Mouse (Mus musculus) limb, embryonic 11.5 days (tissue): ENCODE measurements around the gene Lypd3. TPM values are rescaled to one million over a fixed set of nuclear protein-coding genes. Genes with fewer than 3 reads are reported as not detected.
A peak's percentile ranks its signal among the peaks of the same experiment; 100 is the strongest.

Source experiments
- ATAC-seq: fragments of 200-750 bp; cut with Nextera tagmentation; 2 replicates; pipeline ENCODE4 v1.8.0; 2017; ENCODE audit warnings: low read depth; ENCODE audit not compliant: insufficient number of reproducible peaks, low FRiP score, low TSS enrichment
- DNase-seq: peaks from one replicate; pipeline ENCODE4 v3.0.0-alpha.2; 2015; ENCODE audit warnings: low spot score
- H3K27ac ChIP-seq: fragments of 300-500 bp; sonication (generic); replicated peaks from 2 replicates; pipeline ENCODE4 v1.5.1; 2014; ENCODE audit warnings: low read depth, mild to moderate bottlenecking, low read length
- H3K27me3 ChIP-seq: fragments of 300-500 bp; sonication (generic); 2 replicates; pipeline ENCODE4 v1.6.1; 2014; ENCODE audit warnings: mild to moderate bottlenecking, low read length, mixed read lengths; ENCODE audit not compliant: control insufficient read depth, insufficient read depth
- H3K36me3 ChIP-seq: fragments of 300-500 bp; sonication (generic); 2 replicates; pipeline ENCODE4 v1.6.1; 2014; ENCODE audit warnings: mild to moderate bottlenecking, low read length, moderate library complexity, mixed read lengths; ENCODE audit not compliant: control insufficient read depth, insufficient read depth
- H3K4me1 ChIP-seq: fragments of 300-500 bp; sonication (generic); 2 replicates; pipeline ENCODE4 v1.6.1; 2014; ENCODE audit warnings: low read length, mixed read lengths; ENCODE audit not compliant: control insufficient read depth, insufficient read depth
- H3K4me2 ChIP-seq: fragments of 300-500 bp; sonication (generic); 2 replicates; pipeline ENCODE4 v1.6.1; 2014; ENCODE audit warnings: low read depth, mild to moderate bottlenecking, moderate library complexity; ENCODE audit not compliant: severe bottlenecking
- H3K4me3 ChIP-seq: fragments of 300-500 bp; sonication (generic); 2 replicates; pipeline ENCODE4 v1.5.1; 2014; ENCODE audit warnings: low read depth, low read length
- H3K9ac ChIP-seq: fragments of 300-500 bp; sonication (generic); 2 replicates; pipeline ENCODE4 v1.6.1; 2014; ENCODE audit warnings: mild to moderate bottlenecking, low read length
- H3K9me3 ChIP-seq: fragments of 300-500 bp; sonication (generic); 2 replicates; pipeline ENCODE4 v1.6.1; 2016; ENCODE audit warnings: low read length; ENCODE audit not compliant: control insufficient read depth
- WGBS: fragments of 180-500 bp; shearing (Covaris S2); extraction: QIAGEN DNeasy Blood & Tissue Kit; methylation state at CpG from one replicate; pipeline ENCODE4 v1.1.7; 2014; 5-methylcytosine and 5-hydroxymethylcytosine counted together
- polyA plus RNA-seq: library from polyadenylated mRNA; unstranded; fragments of >200 nt; fragmentation: Nextera tagmentation; extraction: Ambion mirVana; gene quantifications from 2 replicates; pipeline ENCODE4 v1.2.1, GENCODE M21; 2014

The Lypd3 gene
- polyA plus RNA-seq, 1 experiment from 2014 or later, result 2.8 TPM

GRCm38 (mm10) chr7:24594309-24594803 is 42.0 kb upstream of the Lypd3 start:
- Histone ChIP-seq H3K4me2 (peak overlapping the region; percentile 76), H3K4me3 (peak overlapping the region; percentile 56), H3K27me3 (no peaks in the 10 kb centered on the region; the same call in 1 of the 2 replicates), H3K9me3 (no peaks in the 10 kb centered on the region; the same call in 1 of the 2 replicates), H3K36me3 (no peaks in the 10 kb centered on the region), H3K9ac (peak overlapping the region; percentile 65), H3K27ac (no peak overlapping the region), H3K4me1 (peaks cover 7% of the 10 kb centered on the region; the same call in 1 of the 2 replicates)
- ATAC-seq (0 out of 2 replicates have a peak, but pooled peaks have one; percentile 25), DNase-seq (no peak)
- 0% methylated on average over 13 of the region's 13 CpGs for WGBS

GRCm38 (mm10) chr7:24595464-24595863 is 40.9 kb upstream of the Lypd3 start:
- H3K4me3 ChIP-seq, result no peak overlapping the region
- H3K4me1 ChIP-seq, result peaks cover 7% of the 10 kb centered on the region; the same call in 1 of the 2 replicates
- H3K27ac ChIP-seq, result no peak overlapping the region
- no peak for DNase-seq
- H3K4me2 ChIP-seq, result no peak overlapping the region
- H3K36me3 ChIP-seq, result no peaks in the 10 kb centered on the region
- ATAC-seq, result no peak
- WGBS, result 62% methylated on average over 2 of the region's 2 CpGs
- H3K9me3 ChIP-seq, result no peaks in the 10 kb centered on the region; the same call in 1 of the 2 replicates
- no peaks in the 10 kb centered on the region; the same call in 1 of the 2 replicates for H3K27me3 ChIP-seq
- no peak overlapping the region for H3K9ac ChIP-seq

- Histone ChIP-seq H3K4me3 (no peak overlapping the region), H3K4me1 (peaks cover 7% of the 10 kb centered on the region; the same call in 1 of the 2 replicates), H3K4me2 (no peak overlapping the region), H3K36me3 (no peaks in the 10 kb centered on the region), H3K27ac (no peak overlapping the region), H3K9ac (no peak overlapping the region), H3K9me3 (no peaks in the 10 kb centered on the region; the same call in 1 of the 2 replicates), H3K27me3 (no peaks in the 10 kb centered on the region; the same call in 1 of the 2 replicates)
- DNase-seq (no peak), ATAC-seq (no peak)
- 80% methylated on average over 4 of the region's 4 CpGs for WGBS
Observed at GRCm38 (mm10) chr7:24598121-24598520, 38.2 kb upstream of the Lypd3 start.

- WGBS, result 70% methylated on average over 15 of the region's 15 CpGs
- Histone ChIP-seq H3K4me2 (no peak overlapping the region), H3K4me1 (peaks cover 5% of the 10 kb centered on the region; the same call in 1 of the 2 replicates)
Observed at GRCm38 (mm10) chr7:24599211-24600067, 36.9 kb upstream of the Lypd3 start.

GRCm38 (mm10) chr7:24600941-24601597 is 35.3 kb upstream of the Lypd3 start:
- 9% methylated on average over 13 of the region's 13 CpGs for WGBS
- Histone ChIP-seq H3K4me1 (no peaks in the 10 kb centered on the region), H3K36me3 (no peaks in the 10 kb centered on the region), H3K9me3 (no peaks in the 10 kb centered on the region), H3K4me3 (no peak overlapping the region), H3K27me3 (no peaks in the 10 kb centered on the region), H3K4me2 (no peak overlapping the region), H3K27ac (no peak overlapping the region), H3K9ac (no peak overlapping the region)
- ATAC-seq (peak; percentile 76; the same call in 1 of the 2 replicates), DNase-seq (peak; percentile 98)

More at GRCm38 (mm10) chr7:24599211-24600067, 36.9 kb upstream of the Lypd3 start:
- H3K27me3 ChIP-seq, result no peaks in the 10 kb centered on the region; the same call in 1 of the 2 replicates
- no peak overlapping the region for H3K27ac ChIP-seq
- no peaks in the 10 kb centered on the region for H3K36me3 ChIP-seq
- H3K9me3 ChIP-seq, result no peaks in the 10 kb centered on the region
- DNase-seq, result no peak
- no peak overlapping the region for H3K4me3 ChIP-seq
- ATAC-seq, result no peak
- no peak overlapping the region for H3K9ac ChIP-seq

GRCm38 (mm10) chr7:24605561-24605960 is 30.8 kb upstream of the Lypd3 start:
- no peak overlapping the region for H3K4me2 ChIP-seq
- ATAC-seq (no peak), DNase-seq (no peak)
- no peaks in the 10 kb centered on the region for H3K36me3 ChIP-seq
- no peak overlapping the region for H3K9ac ChIP-seq
- no peak overlapping the region for H3K27ac ChIP-seq
- no peak overlapping the region for H3K4me3 ChIP-seq
- 88% methylated on average over 7 of the region's 7 CpGs for WGBS
- peaks cover 5% of the 10 kb centered on the region; the same call in 1 of the 2 replicates for H3K4me1 ChIP-seq
- no peaks in the 10 kb centered on the region; the same call in 1 of the 2 replicates for H3K9me3 ChIP-seq
- H3K27me3 ChIP-seq, result peaks cover 14% of the 10 kb centered on the region

- no peak for ATAC-seq
- no peaks in the 10 kb centered on the region for H3K36me3 ChIP-seq
- no peak overlapping the region for H3K4me2 ChIP-seq
- no peak overlapping the region for H3K9ac ChIP-seq
- no peak overlapping the region for H3K4me3 ChIP-seq
- H3K9me3 ChIP-seq, result no peaks in the 10 kb centered on the region; the same call in 1 of the 2 replicates
- no peak for DNase-seq
- peaks cover 19% of the 10 kb centered on the region for H3K27me3 ChIP-seq
- no peak overlapping the region for H3K27ac ChIP-seq
- WGBS, result 83% methylated on average over 7 of the region's 7 CpGs
- peaks cover 8% of the 10 kb centered on the region; the same call in 1 of the 2 replicates for H3K4me1 ChIP-seq
Observed at GRCm38 (mm10) chr7:24606046-24606445, 30.3 kb upstream of the Lypd3 start.

GRCm38 (mm10) chr7:24608017-24608416 is 28.3 kb upstream of the Lypd3 start:
- WGBS, result 50% methylated on average over 6 of the region's 6 CpGs
- no peak for DNase-seq
- no peak overlapping the region for H3K4me2 ChIP-seq
- no peaks in the 10 kb centered on the region; the same call in 1 of the 2 replicates for H3K9me3 ChIP-seq
- peak; percentile 64; the same call in 1 of the 2 replicates for ATAC-seq
- no peaks in the 10 kb centered on the region for H3K36me3 ChIP-seq
- no peak overlapping the region for H3K4me3 ChIP-seq
- H3K9ac ChIP-seq, result no peak overlapping the region
- H3K27ac ChIP-seq, result no peak overlapping the region
- H3K4me1 ChIP-seq, result peaks cover 8% of the 10 kb centered on the region; the same call in 1 of the 2 replicates
- peaks cover 37% of the 10 kb centered on the region for H3K27me3 ChIP-seq
